Mouse (Mus musculus): ENCODE measurements around the gene Akr1d1. TPM values are rescaled to one million over a fixed set of nuclear protein-coding genes. Genes with fewer than 3 reads are reported as not detected.

The Akr1d1 gene
- total RNA-seq, 2 experiments from 2014 or later, result not detected

DNA sequence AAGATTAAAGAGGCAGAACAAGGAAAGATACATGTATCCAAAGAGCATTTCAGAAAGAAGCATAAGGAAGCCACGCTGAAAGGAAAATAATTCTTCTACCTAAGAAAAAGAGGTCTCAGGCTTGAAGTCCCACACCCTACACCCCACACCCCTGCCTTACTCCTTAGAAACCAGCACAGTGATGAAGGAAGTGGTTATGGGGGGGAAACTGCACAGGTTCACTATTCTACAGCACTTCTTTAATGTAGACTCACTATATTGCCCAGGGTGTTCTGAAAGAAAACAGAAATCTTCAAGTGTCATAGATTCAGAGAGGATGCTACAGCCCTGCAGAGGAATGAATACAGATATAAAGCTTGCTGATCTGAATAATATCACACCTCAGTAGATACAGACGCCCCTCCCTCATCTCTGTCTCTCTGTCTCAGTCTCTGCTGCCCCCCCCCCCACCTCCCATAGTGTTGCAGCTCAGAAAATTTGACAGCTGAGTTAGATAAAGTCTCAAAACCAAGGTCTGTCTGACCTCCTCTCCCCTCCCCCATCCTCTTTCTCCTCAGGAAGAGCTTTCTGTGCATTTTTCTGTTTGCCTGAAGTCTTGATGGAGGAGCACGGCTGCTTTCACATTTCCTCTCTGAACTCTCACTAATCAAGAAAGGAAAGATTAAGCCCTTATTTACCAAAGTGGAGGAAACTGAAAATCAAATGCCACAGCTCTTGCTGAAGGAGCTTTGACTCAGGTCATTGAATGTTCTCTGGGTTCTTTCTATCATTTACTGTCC, 77.7 kb downstream of the Akr1d1 start:
- DNase-seq (ENCODE audit: extremely low spot score in 1 of 2, low spot score in 2 of 2), result no peak
- intact Hi-C loops (cut with DNase I), result no loop called here

DNA sequence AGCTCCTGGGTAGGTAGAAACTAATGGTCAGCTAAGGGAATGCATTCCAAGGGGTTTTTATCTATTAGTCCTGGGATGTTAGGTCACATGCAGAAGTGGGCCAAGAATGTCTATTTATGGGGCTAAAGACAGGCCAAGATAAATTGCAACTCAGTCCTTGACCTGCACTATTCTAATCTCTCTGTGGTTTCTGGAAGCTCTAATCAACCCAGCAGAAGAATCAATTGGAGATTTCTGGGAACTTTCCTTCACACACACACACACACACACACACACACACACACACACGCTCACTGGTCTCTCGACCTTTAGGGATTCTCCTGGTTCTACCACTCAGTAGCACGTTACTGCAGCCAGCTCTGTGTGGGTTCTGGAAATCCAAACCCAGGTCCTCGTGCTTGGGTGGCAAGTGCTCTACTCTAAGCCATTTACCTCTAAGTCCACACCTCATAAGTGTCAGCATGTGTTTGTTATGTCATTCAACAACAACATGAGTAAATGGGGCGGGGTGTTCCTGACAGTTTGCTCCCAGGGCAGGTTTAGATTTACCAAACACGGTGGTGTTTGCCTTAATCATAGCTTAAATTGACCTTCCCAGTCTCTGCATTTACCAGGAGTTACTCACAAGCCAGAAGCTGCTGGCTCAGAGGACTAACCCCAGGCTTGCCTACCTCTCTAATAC, 82.8 kb downstream of the Akr1d1 start:
- DNase-seq (ENCODE audit: extremely low spot score in 1 of 2, low spot score in 2 of 2), result no peak
- intact Hi-C loops (cut with DNase I), result no loop called here

DNA sequence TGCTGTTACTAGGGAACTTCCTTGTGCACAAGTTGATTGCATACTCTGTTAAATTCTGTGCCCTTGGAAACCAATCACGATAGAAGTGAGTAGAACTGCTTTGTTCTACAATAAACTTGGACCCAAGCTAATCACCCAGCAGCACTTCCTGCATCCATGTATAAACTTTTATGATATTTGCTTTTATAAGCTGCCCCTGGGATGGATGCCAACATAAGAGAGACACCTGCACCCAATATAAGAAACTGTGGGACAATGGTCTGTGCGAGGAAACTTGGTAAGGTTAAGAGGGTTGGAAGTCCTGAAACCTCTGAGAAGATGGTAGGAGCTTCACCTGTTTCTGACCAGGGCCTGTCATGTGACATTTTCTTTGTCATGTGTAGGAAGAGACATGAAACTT, 85.5 kb downstream of the Akr1d1 start:
- no peak for DNase-seq (ENCODE audit: extremely low spot score in 1 of 2, low spot score in 2 of 2)
- intact Hi-C loops (cut with DNase I), result no loop called here

DNA sequence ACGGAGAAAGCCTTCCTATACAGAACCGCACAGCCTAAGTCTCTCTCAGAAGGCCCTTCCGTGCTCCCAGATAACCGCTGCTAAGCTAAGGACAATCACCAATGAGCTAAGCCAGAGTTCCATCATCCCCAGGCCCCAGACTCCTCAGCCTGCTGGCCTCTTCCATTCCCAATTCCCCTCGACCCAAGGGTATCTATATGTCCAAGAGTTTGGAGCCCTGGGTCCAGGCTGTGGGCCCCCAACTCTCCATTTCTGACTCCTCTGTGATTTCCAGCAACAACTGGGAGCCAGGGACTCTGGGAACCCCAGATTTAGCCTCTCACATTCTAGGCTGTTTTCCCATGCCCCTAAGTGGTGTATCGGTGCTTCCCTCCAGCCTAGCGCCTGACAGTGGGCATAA, 86.2 kb downstream of the Akr1d1 start:
- DNase-seq (ENCODE audit: extremely low spot score in 1 of 2, low spot score in 2 of 2), result no peak
- intact Hi-C loops (cut with DNase I), result no loop called here

DNA sequence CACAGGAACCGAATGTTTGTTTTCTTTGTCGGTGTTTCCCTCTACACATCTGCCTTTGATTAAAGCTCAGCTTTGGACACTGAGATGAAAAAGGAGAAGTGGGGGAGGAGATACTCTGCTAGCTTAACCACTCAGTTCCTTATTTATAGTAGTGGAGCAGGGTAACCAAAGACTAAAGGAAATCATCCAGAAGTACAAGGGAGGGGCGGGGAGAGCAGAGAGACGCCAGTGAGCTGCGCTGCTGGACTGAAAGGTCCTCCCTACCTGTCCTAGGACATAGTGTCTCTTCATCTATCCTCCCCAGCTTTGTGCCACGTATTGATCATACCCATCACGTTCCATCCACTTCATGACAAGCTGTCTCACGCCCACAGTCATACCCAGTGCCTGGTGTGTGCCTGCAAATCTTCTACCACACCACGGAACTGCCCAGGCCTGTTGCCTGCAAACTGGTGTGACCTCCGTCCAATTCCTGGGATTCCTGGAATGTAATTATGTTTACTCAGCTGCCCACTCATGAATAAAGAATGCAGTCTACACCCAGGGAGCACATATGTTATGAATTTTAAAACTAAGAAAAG, 87.5 kb downstream of the Akr1d1 start:
- intact Hi-C loops (cut with DNase I), result no loop called here
- no peak for DNase-seq (ENCODE audit: extremely low spot score in 1 of 2, low spot score in 2 of 2)

Other genes starting within 250 kb of the Akr1d1 start
- gene Dgki, start 230.0 kb upstream of the Akr1d1 start, total RNA-seq (2021), result 10 to 100 TPM; 60.3 to 63.2 TPM
- 1 to 10 TPM; 5.1 to 5.6 TPM for gene Creb3l2, start 88.0 kb upstream of the Akr1d1 start, total RNA-seq (2021)

Measured in left cerebral cortex, postnatal 10 days (tissue).